Mouse (Mus musculus): ENCODE results near the gene Plek. TPM values are rescaled to one million over a fixed set of nuclear protein-coding genes. Genes with fewer than 3 reads are reported as not detected.

The Plek gene
- polyA plus RNA-seq, 1 experiment from 2014 or later = 9.9 TPM

DNA sequence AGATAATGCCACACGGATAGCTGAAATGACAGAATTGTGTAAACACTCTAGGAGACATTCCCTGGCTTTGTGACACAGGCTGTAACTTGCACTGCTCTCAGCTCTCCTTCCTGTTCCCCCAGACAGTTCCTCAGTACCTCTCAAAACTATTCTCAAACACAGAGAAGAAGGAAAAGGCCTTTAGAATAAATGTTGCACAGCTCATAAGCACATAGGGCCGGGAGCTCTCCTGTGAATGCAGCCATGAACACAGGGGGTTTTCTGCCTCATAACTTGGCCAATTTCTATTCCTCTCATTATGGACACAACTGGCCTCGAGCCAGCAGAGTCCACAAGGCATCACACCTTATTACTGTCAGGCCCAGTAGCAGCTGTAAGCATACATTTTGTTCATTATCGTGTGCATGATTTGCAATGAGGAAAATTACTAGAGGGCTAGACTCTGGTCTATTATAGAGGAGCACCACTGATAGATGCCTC lies 110.2 kb downstream of the Plek start:
- Histone ChIP-seq H3K36me3 (ENCODE audit: insufficient read depth, low read length) (no peaks in the 10 kb centered on the region), H3K9ac (replicated peaks; ENCODE audit: low read depth) (no peak overlapping the region), H3K27ac (ENCODE audit: low read length) (no peak overlapping the region), H3K4me2 (replicated peaks; ENCODE audit: low read depth, low read length) (no peak overlapping the region), H3K4me1 (ENCODE audit: insufficient read depth, low read depth, low read length) (no peaks in the 10 kb centered on the region), H3K27me3 (replicated peaks; ENCODE audit: insufficient read depth, low read length) (no peaks in the 10 kb centered on the region), H3K9me3 (ENCODE audit: low read length) (no peaks in the 10 kb centered on the region), H3K4me3 (ENCODE audit: low read depth, low read length) (no peak overlapping the region)
- no peak for ATAC-seq
- WGBS = 34% methylated on average over 4 of the region's 4 CpGs
- no peak for TF ChIP-seq CTCF (IDR thresholded peaks at IDR 0.05)
- TF ChIP-seq EP300 (IDR thresholded peaks at IDR 0.05) = no peak
- DNase-seq (ENCODE audit: low spot score) = no peak

DNA sequence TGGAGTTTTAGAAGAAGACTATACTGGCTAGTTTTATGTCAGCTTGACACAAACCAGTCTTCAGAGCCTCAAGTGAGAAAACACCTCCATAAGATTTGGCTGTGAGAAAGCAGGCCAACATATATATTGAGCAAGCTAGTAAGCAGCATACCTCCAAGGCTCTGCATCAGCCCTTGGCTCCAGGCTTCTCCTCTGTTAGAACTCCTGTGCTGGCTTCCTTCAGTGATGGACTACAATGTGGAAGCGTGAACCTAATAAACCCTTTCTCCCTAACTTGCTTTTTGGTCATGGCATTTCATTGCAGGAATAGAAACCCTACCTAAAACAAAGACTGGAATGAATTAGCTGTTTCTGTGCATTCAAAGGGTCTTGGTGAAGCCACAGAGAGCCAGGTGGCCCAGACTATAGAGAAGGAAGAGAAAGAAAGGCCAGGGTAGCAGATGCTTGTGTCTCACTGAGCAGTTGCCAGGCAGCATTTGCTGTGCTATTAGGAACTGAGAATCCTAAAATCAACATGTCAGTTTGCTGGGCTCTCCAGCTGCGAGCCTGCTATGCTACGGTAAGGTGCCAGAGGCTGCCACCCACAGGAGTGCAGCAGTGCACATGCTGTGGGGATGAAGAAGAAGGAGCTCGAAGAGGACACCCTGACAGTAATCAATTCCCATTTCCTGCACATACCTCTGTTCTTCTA lies 110.9 kb downstream of the Plek start:
- 63% methylated on average over 4 of the region's 4 CpGs for WGBS
- Histone ChIP-seq H3K9me3 (ENCODE audit: low read length) (no peaks in the 10 kb centered on the region), H3K4me1 (ENCODE audit: insufficient read depth, low read depth, low read length) (no peaks in the 10 kb centered on the region), H3K27ac (ENCODE audit: low read length) (no peak overlapping the region), H3K27me3 (replicated peaks; ENCODE audit: insufficient read depth, low read length) (no peaks in the 10 kb centered on the region), H3K4me2 (replicated peaks; ENCODE audit: low read depth, low read length) (no peak overlapping the region), H3K36me3 (ENCODE audit: insufficient read depth, low read length) (no peaks in the 10 kb centered on the region), H3K9ac (replicated peaks; ENCODE audit: low read depth) (no peak overlapping the region), H3K4me3 (ENCODE audit: low read depth, low read length) (no peak overlapping the region)
- TF ChIP-seq CTCF (IDR thresholded peaks at IDR 0.05) = no peak
- TF ChIP-seq EP300 (IDR thresholded peaks at IDR 0.05) = no peak
- no peak for DNase-seq (ENCODE audit: low spot score)
- no peak for ATAC-seq

DNA sequence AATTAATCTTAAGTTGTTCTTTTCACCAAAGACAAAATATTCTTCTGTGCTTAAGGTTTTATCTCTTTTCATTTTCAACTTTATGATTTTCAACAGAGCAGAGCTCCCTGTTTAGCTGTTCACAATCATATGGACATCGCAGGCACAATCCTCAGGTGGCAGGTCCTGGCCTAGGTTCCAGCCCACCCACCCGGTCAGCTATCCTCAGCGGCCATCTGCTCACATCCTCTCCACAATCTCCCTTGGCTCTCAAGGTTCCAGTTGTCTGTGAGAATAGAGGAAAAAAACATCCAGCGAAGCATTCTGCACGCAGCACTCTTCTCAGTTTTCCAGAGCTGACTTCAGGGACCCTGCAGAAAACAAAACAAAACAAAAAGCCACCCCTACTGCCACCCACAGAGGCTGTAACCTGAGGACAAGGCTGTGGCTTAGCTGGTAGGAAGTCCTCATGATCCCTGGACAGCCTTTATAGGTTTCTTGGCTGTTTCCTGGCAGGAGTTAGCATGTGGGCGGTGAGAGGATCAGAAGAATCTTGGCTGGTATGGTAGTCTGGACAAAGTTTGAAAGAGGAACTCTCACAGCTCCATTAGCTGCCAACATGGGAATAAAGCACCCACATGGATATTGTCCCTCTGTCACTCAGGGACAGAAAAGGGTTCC lies 116.5 kb downstream of the Plek start:
- H3K27ac ChIP-seq (ENCODE audit: low read length) = no peak overlapping the region
- H3K4me2 ChIP-seq (replicated peaks; ENCODE audit: low read depth, low read length) = no peak overlapping the region
- DNase-seq (ENCODE audit: low spot score) (no peak), ATAC-seq (no peak)
- WGBS = 73% methylated on average over 6 of the region's 6 CpGs
- no peak for TF ChIP-seq EP300 (IDR thresholded peaks at IDR 0.05)
- no peak for TF ChIP-seq CTCF (IDR thresholded peaks at IDR 0.05)
- H3K9me3 ChIP-seq (ENCODE audit: low read length) = no peaks in the 10 kb centered on the region
- H3K9ac ChIP-seq (replicated peaks; ENCODE audit: low read depth) = no peak overlapping the region
- no peaks in the 10 kb centered on the region for H3K27me3 ChIP-seq (replicated peaks; ENCODE audit: insufficient read depth, low read length)
- H3K4me3 ChIP-seq (ENCODE audit: low read depth, low read length) = no peak overlapping the region
- no peaks in the 10 kb centered on the region for H3K36me3 ChIP-seq (ENCODE audit: insufficient read depth, low read length)
- H3K4me1 ChIP-seq (ENCODE audit: insufficient read depth, low read depth, low read length) = no peaks in the 10 kb centered on the region

DNA sequence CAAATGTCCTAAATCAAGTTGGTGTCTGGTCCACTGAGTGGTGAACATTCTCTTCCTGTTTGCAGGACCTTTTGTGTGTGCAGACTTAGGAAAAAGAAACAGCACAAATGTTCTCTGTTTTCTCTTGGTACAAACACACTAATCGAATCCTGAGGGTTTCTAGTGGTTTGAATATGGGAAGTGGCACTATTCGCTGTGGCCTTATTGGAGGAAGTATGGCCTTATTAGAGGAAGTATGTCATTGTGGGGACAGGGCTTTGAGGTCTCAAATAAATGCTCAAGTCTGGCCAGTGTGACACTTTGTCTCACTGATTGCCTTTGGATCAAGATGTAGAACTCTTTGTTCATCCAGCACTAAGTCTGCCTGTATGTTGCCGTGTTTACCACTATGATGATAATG lies 120.0 kb downstream of the Plek start:
- Histone ChIP-seq H3K4me3 (ENCODE audit: low read depth, low read length) (no peak overlapping the region), H3K27me3 (replicated peaks; ENCODE audit: insufficient read depth, low read length) (no peaks in the 10 kb centered on the region), H3K4me1 (ENCODE audit: insufficient read depth, low read depth, low read length) (no peaks in the 10 kb centered on the region), H3K9me3 (ENCODE audit: low read length) (no peaks in the 10 kb centered on the region), H3K36me3 (ENCODE audit: insufficient read depth, low read length) (no peaks in the 10 kb centered on the region), H3K9ac (replicated peaks; ENCODE audit: low read depth) (no peak overlapping the region), H3K4me2 (replicated peaks; ENCODE audit: low read depth, low read length) (no peak overlapping the region), H3K27ac (ENCODE audit: low read length) (no peak overlapping the region)
- DNase-seq (ENCODE audit: low spot score) (no peak), ATAC-seq (no peak)
- TF ChIP-seq EP300 (IDR thresholded peaks at IDR 0.05) (no peak), CTCF (IDR thresholded peaks at IDR 0.05) (no peak)
- 81% methylated on average over 3 of the region's 3 CpGs for WGBS

Other genes starting within 250 kb of the Plek start
- 0.11 and 0.20 TPM in 2 replicates for gene Fbxo48, start 101.0 kb downstream of the Plek start, polyA plus RNA-seq (2015; fragmentation: Nextera tagmentation; extraction: Ambion mirVana)
- gene Cnrip1, start 795 bp downstream of the Plek start, polyA plus RNA-seq (2015; fragmentation: Nextera tagmentation; extraction: Ambion mirVana) = 22.2 and 24.0 TPM in 2 replicates
- 106 and 112 TPM in 2 replicates for gene Ppp3r1, start 106.9 kb upstream of the Plek start, polyA plus RNA-seq (2015; fragmentation: Nextera tagmentation; extraction: Ambion mirVana)
- 15.7 and 16.1 TPM in 2 replicates for gene Wdr92, start 129.7 kb upstream of the Plek start, polyA plus RNA-seq (2015; fragmentation: Nextera tagmentation; extraction: Ambion mirVana)
- gene Pno1, start 159.2 kb upstream of the Plek start, polyA plus RNA-seq (2015; fragmentation: Nextera tagmentation; extraction: Ambion mirVana) = 38.1 and 38.9 TPM in 2 replicates
- gene C1d, start 205.2 kb upstream of the Plek start, polyA plus RNA-seq (2015; fragmentation: Nextera tagmentation; extraction: Ambion mirVana) = 65.8 and 66.5 TPM in 2 replicates

Measured in lung, postnatal 0 days (tissue).